ENCODE assay signal across 18 mouse cellular contexts in the genomic region with DNA sequence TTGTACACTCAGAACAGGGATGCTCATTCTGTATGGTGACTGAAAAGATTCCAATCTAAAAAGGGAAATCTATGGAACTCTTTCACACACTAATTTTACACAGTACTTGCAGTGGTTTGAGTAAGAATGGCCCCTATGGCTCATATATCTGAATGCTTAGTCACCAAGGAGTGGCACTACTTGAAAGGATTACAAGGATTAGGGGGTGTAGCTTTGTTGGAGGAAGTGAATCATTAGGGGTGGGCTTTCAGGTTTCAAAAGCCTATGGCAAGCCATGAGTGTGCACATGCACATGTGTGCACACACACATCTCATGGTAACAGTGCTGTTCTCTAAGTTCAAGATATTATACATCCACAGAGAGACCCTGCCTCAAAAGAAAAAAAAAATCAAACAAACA. TPM values are rescaled to one million over a fixed set of nuclear protein-coding genes. Genes with fewer than 3 reads are reported as not detected.
"Had no signal": no experiment of that assay in that cellular context is flagged by ENCODE, and none has a peak within 500 bp of the region (broad histone marks: within the 10 kb centered on the region; RNA-seq: fewer than 3 reads in every experiment).

No protein-coding gene starts in this region.

- H3K27me3 ChIP-seq: midbrain, embryonic 13.5 days; midbrain, embryonic 15.5 days; neural tube, embryonic 12.5 days had no signal

- DNase-seq: lung, adult 18-20 months; lung, embryonic 14.5 days; lung, postnatal 10 days; lung, postnatal 4 days; right cerebral cortex, postnatal 14 days; thymus, adult 18-20 months; thymus, postnatal 14 days; thymus, postnatal 4 days had no signal

- ATAC-seq: midbrain, embryonic 13.5 days; midbrain, embryonic 15.5 days had no signal

- H3K36me3 ChIP-seq: midbrain, embryonic 15.5 days; neural tube, embryonic 12.5 days had no signal

- H3K4me3 ChIP-seq: midbrain, embryonic 13.5 days; midbrain, embryonic 15.5 days; neural tube, embryonic 12.5 days had no signal

- H3K9me3 ChIP-seq: midbrain, embryonic 13.5 days; midbrain, embryonic 15.5 days; neural tube, embryonic 12.5 days had no signal

- H3K27ac ChIP-seq: midbrain, embryonic 13.5 days; midbrain, embryonic 15.5 days; neural tube, embryonic 12.5 days had no signal

- H3K4me1 ChIP-seq: midbrain, embryonic 13.5 days; midbrain, embryonic 15.5 days; neural tube, embryonic 12.5 days had no signal

RNA-seq across cellular contexts. Expression of a gene that starts 27.3 kb away (rescaled TPM):
- total RNA-seq: megakaryocyte-erythroid progenitor cell, adult 5-6 weeks; midbrain, postnatal 0 days; monocyte, adult 5-6 weeks; neutrophil, adult 5-6 weeks had no signal
- polyA plus RNA-seq: midbrain, embryonic 11.5 days; thymus, postnatal 0 days; urinary bladder, adult 2 months had no signal
